Mouse (Mus musculus) embryo, embryonic 10.5 days (tissue): ENCODE measurements around the gene Mfsd9.
A peak's percentile ranks its signal among the peaks of the same experiment; 100 is the strongest.
"Not testable (repeated sequence)": the region's sequence is repeated elsewhere in the genome, so short reads cannot be mapped to it uniquely, and the experiment has no call there.

ENCODE experiments used
- DNase-seq: peaks from one replicate; pipeline ENCODE4 v3.0.0-alpha.2; 2015; ENCODE audit warnings: low spot score

Gene Mfsd9

DNA sequence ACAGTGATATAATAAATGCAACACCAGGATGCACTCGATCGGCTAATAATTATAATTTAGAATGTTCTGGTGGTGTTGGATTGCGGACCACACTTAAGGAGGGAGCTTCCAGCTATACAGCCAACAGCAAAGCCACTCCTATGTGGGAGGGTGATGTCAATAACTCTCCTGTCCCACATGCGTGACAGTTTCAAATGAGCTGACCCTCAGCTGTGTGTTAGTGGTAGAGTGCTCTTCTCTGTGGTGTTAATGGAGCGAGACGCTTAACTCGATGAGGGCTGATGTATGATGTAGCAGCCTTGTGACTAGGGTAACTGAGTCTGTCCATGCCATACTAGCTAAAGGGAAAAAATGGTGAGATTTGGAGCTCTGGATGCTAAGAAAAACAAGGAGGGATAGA is 7.0 kb downstream of the Mfsd9 start:
- no peak for DNase-seq

GRCm38 (mm10) chr1:40776763-40777162 is 13.7 kb downstream of the Mfsd9 start:
- DNase-seq: no peak

DNA sequence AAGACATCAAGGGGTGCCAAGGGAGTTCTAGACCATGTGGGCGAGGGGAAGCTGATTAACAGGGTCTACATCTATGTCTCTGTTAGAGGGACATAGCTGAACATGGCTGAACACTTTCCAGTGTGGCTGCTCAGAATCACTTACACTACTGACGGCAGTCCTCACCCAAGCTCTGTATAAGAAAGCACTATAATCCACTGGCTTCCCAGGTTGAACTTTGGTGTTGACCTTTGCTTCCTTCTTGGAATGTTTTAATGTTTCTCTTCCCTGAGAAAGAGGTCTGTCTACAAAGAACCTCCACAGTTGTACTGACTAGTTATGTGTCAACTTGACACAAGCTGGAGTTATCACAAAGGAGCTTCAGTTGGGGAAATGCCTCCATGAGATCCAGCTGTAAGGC is 14.4 kb downstream of the Mfsd9 start:
- no peak for DNase-seq

DNA sequence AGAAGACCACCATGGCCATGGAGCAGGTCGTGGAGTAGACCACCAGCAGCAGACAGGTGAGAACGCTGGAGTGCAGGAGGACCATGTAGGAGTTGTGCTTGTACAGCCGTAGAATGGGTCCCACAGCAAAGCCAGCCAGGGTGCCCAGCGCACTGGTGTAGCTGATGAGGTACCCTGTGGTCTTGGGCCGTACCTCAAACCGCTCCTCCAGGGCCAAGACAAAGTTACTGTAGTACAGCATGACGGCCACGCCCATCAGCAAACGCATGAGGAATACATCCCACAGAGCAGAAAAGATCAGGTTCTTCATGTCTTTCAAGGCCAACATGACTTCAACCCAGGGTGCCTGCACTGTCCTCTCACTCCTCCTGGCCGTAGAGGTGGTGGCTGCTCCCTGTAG is 16.4 kb downstream of the Mfsd9 start:
- DNase-seq: no peak

GRCm38 (mm10) chr1:40773234-40773633 is 17.3 kb downstream of the Mfsd9 start:
- no peak for DNase-seq

DNA sequence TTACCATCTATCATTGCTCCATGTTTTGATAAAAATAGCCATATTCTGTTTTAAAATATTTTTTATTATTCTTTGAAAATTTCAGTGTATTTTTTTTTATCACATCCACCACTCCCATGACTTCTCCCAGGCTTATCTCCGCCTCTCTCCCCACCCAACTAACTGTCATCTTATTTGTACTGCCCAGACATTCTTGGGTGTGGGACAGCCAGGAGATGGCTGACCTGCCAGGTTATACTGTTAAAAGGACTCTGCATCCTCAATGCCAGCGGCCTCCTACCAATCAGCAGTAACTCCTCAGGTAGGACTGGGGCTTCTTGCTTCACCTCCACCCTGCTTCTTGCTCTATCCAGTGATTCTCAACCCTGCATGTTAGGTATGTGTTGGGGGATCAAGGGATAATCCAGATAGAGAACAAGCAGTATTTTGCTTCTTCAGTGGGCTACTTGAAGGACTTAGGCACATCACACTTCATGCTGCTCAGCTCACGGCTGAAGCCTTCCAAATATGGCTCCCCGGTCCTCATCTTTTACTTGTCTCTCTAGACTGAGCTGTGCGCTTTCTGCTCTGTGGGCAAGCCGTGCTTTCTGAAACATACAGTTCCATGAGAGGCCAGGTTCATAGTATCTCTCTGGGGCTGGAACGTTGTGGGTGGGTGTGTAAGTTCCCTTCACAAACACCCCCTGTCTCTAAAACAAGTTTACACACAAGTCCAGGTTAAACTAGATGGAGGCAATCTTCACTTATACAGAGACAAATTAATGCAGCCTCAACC is 19.1 kb downstream of the Mfsd9 start:
- DNase-seq: no peak

- no peak for DNase-seq
Measured at GRCm38 (mm10) chr1:40769331-40769894, 21.1 kb downstream of the Mfsd9 start.

DNA sequence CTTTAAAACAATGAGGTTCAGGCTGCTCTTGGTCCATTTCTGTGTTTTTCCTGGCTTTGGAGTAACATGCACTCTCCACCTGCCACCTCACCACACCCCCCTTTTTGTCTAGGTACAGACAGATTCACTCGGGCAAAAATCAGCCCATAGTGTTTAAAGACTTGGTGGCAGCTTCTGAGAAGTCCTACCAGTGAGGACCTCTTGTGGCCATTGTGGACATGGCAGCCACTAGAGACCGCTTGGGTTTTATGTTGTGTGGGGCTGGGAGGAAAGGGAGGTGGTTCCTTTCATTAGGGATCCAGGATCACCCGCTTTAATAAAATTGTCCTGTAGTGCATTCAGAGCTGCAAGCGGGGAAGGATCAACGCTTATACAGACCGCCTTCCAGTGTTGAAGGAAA is 21.9 kb downstream of the Mfsd9 start:
- DNase-seq: peak; percentile 80

- no peak for DNase-seq
Measured at GRCm38 (mm10) chr1:40767588-40767987, 22.9 kb downstream of the Mfsd9 start.

- DNase-seq: no peak
Measured at GRCm38 (mm10) chr1:40765521-40765920, 25.0 kb downstream of the Mfsd9 start.

DNA sequence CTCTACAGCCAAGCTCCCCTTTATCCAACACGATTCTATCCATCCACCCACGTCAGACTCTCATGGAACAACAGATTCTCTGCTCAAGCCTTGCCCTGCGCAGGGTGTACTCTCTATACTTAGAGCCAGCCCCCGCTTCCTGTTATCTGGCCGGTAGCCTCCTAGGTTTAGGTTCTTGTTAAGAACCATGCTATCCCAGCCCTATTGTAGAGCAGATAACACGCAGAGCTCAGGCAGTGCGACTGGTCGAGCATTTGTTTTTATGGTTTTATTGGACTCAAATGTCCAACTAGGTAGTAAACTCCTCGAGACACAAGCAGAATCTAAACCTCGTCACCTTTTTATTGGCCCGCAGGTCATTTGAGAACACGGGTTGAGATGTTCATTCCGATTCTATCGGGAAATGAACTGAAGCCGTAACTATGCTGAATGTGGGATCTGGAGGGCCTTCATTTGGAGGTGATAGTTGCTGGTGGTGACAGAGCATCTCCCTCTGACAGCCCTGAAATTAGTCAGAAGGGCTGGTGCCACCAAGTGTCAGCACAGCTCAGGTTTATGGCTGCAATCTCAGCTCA is 25.7 kb downstream of the Mfsd9 start:
- DNase-seq: no peak

DNA sequence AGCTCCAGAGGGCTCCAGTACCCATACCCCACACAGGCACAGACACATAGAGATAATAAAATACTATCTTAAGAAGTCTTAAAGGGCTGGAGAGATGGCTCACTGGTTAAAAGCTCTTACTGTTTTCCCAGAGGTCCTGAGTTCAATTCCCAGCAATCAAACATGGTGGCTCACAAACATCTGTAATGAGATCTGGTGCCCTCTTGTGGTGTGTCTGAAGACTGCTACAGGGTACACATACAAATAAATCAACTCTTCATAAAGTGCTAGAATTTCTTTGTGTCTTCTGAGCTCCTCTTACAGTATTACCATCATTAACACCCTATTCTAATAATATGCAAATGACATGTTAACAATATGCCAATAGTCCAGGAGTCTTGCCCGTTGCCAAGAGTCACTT is 26.4 kb downstream of the Mfsd9 start:
- no peak for DNase-seq

DNA sequence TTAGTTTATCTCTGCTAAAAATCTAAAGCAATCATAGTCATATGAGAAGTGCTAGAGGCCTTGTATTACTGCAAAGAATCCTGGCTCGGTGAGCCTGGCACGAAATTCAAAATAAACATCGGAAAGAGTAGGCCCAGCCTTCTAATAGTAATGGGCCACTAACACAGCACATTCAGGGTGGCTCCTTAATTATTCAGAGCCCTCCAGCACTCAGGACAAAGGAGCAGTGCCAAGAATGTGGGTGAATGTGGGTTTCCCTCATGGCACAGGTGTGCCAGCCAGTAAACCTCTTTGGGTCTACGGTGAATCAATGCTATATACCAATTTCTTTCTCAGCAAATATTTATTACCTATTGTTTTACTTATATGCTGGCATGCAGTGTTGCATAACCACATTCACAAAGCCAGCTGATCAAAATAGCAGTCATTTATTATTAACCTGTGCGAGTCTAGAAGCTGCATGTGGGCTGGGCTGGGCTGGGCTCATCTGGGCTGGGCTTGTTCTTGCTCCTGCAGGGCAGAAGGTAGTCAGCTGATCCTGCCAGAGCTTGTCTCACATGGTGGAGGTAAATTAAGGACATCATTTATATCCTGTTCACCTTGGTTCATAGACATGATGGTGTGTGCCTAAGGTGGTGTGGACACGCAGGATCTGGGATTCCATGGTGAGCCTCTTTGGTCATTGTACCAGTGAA is 30.6 kb downstream of the Mfsd9 start:
- DNase-seq: no peak

- no peak for DNase-seq
Measured at GRCm38 (mm10) chr1:40746089-40746488, 44.4 kb downstream of the Mfsd9 start.

DNA sequence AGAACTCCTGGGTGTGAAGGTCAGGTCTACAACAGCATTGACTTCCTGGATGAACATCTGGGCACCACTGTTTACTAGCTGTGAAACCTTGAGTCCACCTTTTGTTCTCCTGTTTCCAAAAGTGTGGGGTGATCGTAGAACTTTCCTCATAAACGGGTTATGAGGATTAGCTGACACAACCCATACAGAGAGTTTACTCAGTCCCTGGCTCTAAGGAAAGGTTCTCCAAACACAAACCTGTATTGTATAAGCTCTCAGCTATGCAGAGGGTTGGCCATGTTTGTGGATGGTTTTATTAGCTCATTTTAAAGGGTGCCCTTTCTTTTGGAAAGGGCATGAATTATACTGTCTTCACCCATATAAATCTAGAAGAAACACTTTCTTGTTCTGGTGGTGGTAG is 49.7 kb downstream of the Mfsd9 start:
- no peak for DNase-seq

- DNase-seq: not testable (repeated sequence)
Measured at GRCm38 (mm10) chr1:40738246-40738645, 52.2 kb downstream of the Mfsd9 start.

- DNase-seq: no peak
Measured at GRCm38 (mm10) chr1:40737671-40738070, 52.8 kb downstream of the Mfsd9 start.

- no peak for DNase-seq
Measured at GRCm38 (mm10) chr1:40728636-40729035, 61.9 kb downstream of the Mfsd9 start.

DNA sequence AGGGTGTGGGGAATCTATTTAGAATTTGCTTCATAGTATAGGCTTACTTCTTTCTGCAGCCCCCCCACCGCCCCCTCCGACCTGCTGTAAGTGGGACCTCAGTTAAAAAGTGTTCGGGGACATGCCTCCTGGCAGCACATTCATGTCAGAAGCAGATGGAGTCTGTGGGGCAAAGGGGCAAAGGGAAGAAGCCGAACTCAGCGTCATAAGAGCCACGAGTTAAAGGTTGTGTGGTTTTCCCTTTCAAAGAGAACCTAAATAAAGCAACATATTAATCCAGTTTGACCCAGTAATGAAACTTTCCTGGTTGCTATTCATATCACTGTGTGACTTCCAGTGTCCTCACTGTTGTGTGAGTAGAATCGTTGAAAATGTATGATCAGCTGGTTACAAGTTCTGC is 63.1 kb downstream of the Mfsd9 start:
- DNase-seq: no peak

DNA sequence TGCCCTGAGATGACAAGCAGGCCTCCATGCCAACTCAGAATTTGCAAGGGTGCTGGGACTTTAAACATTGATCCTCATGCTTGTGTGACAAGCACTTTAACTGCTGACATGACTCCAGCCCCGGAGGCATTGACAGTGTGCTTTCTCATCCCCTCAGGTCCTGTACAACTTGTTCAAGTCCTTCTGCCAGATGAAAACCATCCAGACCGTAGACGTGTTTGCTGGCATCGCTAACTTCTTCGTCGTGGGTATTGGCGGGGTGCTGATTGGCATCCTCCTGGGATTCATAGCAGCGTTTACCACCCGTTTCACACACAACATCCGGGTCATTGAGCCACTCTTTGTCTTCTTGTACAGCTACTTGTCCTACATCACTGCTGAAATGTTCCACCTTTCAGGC is 64.4 kb downstream of the Mfsd9 start:
- no peak for DNase-seq
